8 mouse cellular contexts compared by ENCODE assay signal in genomic region chr12:111143005-111143508, GRCm38 (mm10). TPM values are rescaled to one million over a fixed set of nuclear protein-coding genes. Genes with fewer than 3 reads are reported as not detected.
DNase-seq lines count a peak whose midpoint lies in the region; ATAC-seq and TF ChIP-seq lines count a peak whose summit lies in the region.

No protein-coding gene starts in this region.

- peak overlapping the region; percentile 11 for H3K4me2 ChIP-seq in hindbrain, embryonic 16.5 days (ENCODE audit: low read length)

- no peak for TF ChIP-seq POLR2A in spleen, adult 2 months (IDR thresholded peaks at IDR 0.05; ENCODE audit: low read depth, low read length)

- peak; percentile 84 for ATAC-seq in hindbrain, embryonic 16.5 days

- H3K27ac ChIP-seq in spleen, adult 2 months (ENCODE audit: insufficient read depth, low read length) = no peak overlapping the region
- peak overlapping the region; percentile 74 for H3K27ac ChIP-seq in hindbrain, embryonic 16.5 days (ENCODE audit: low read depth, low read length)

- TF ChIP-seq CTCF in spleen, adult 2 months (IDR thresholded peaks at IDR 0.05; ENCODE audit: extremely low read depth, insufficient read depth, insufficient read length, insufficient replicate concordance) = 0 out of 2 replicates have a peak, but pooled peaks have one; percentile 19

- peaks cover 4% of the 10 kb centered on the region; the same call in 1 of the 2 replicates for H3K4me1 ChIP-seq in spleen, adult 2 months (ENCODE audit: control insufficient read depth, insufficient read depth, insufficient read length)
- H3K4me1 ChIP-seq in hindbrain, embryonic 16.5 days (ENCODE audit: control insufficient read depth, insufficient read depth, low read depth, low read length) = peaks cover 17% of the 10 kb centered on the region

- no peak overlapping the region for H3K4me3 ChIP-seq in spleen, adult 2 months (ENCODE audit: extremely low read depth, insufficient read depth, insufficient read length)
- H3K4me3 ChIP-seq in hindbrain, embryonic 16.5 days (ENCODE audit: low read length) = no peak overlapping the region

- no peaks in the 10 kb centered on the region for H3K27me3 ChIP-seq in spleen, adult 2 months (ENCODE audit: control insufficient read depth, insufficient read depth, low read length)
- H3K27me3 ChIP-seq in hindbrain, embryonic 16.5 days (replicated peaks; ENCODE audit: control insufficient read depth, insufficient read depth, low read length) = no peaks in the 10 kb centered on the region

- 32% methylated on average over 12 of the region's 12 CpGs for WGBS in spleen, adult 2 months
- 6% methylated on average over 12 of the region's 12 CpGs for WGBS in hindbrain, embryonic 16.5 days

- no peaks in the 10 kb centered on the region for H3K9me3 ChIP-seq in hindbrain, embryonic 16.5 days (ENCODE audit: control insufficient read depth, low read length)

- no peak overlapping the region; the same call in 1 of the 2 replicates for H3K9ac ChIP-seq in hindbrain, embryonic 16.5 days (ENCODE audit: low read depth, low read length)

- H3K36me3 ChIP-seq in spleen, adult 2 months (ENCODE audit: control insufficient read depth, insufficient read depth, low read length) = no peaks in the 10 kb centered on the region
- H3K36me3 ChIP-seq in hindbrain, embryonic 16.5 days (ENCODE audit: control insufficient read depth, insufficient read depth, low read length) = no peaks in the 10 kb centered on the region

- DNase-seq in cerebellum, adult 9-11 months = peak; percentile 32
- no peak for DNase-seq in cerebellum, adult 8-10 months
- DNase-seq in spleen, adult 2 months (ENCODE audit: low read depth in 1 of 2, low spot score in 2 of 2) = no peak
- no peak for DNase-seq in spleen, adult 12 weeks (ENCODE audit: low spot score)
- peak; percentile 61 for DNase-seq in mesoderm, embryonic 11.5 days (ENCODE audit: low read depth, low spot score)
- DNase-seq in testis, postnatal 14 days (ENCODE audit: low spot score) = peak; percentile 76
- DNase-seq in c-Kit-positive CD71-positive TER-119-positive erythroid progenitor cells, embryonic 14.5 days (ENCODE audit: low spot score) = no peak

RNA-seq across cellular contexts. Expression of gene Traf3, which starts 23.1 kb away (rescaled TPM):
- 29.2 and 37.7 TPM in 2 replicates for polyA plus RNA-seq in spleen, adult 2 months (2012; rRNA removed)
- polyA plus RNA-seq in hindbrain, embryonic 16.5 days (2015; fragmentation: Nextera tagmentation; extraction: Ambion mirVana) = 15.9 and 17.5 TPM in 2 replicates

RNA-seq across cellular contexts. Expression of gene 4930595D18Rik, which starts 41.2 kb away (rescaled TPM):
- not detected in 2 replicates for polyA plus RNA-seq in spleen, adult 2 months (2012; rRNA removed)
- 0.19 TPM in 1 of 2 replicates, not detected in the other for polyA plus RNA-seq in hindbrain, embryonic 16.5 days (2015; fragmentation: Nextera tagmentation; extraction: Ambion mirVana)

Comparison
In these comparisons a context has a peak if more than half of its experiments do, and no peak if none do; other contexts are left out.
1. DNase-seq: peak in cerebellum, adult 9-11 months (single experiment), mesoderm, embryonic 11.5 days (single experiment) and testis, postnatal 14 days (single experiment); none in cerebellum, adult 8-10 months (single experiment), spleen, adult 2 months (0 of 2), spleen, adult 12 weeks (single experiment) and c-Kit-positive CD71-positive TER-119-positive erythroid progenitor cells, embryonic 14.5 days (single experiment).